Mouse (Mus musculus) layer of hippocampus, adult 9-11 months (tissue): ENCODE results near the gene Taf5l.
A peak's percentile ranks its signal among the peaks of the same experiment; 100 is the strongest.
"Not testable (repeated sequence)": the region's sequence is repeated elsewhere in the genome, so short reads cannot be mapped to it uniquely, and the experiment has no call there.

Source experiments
- DNase-seq: peaks from one replicate; pipeline ENCODE4 v3.0.0; 2022

Gene Taf5l

DNA sequence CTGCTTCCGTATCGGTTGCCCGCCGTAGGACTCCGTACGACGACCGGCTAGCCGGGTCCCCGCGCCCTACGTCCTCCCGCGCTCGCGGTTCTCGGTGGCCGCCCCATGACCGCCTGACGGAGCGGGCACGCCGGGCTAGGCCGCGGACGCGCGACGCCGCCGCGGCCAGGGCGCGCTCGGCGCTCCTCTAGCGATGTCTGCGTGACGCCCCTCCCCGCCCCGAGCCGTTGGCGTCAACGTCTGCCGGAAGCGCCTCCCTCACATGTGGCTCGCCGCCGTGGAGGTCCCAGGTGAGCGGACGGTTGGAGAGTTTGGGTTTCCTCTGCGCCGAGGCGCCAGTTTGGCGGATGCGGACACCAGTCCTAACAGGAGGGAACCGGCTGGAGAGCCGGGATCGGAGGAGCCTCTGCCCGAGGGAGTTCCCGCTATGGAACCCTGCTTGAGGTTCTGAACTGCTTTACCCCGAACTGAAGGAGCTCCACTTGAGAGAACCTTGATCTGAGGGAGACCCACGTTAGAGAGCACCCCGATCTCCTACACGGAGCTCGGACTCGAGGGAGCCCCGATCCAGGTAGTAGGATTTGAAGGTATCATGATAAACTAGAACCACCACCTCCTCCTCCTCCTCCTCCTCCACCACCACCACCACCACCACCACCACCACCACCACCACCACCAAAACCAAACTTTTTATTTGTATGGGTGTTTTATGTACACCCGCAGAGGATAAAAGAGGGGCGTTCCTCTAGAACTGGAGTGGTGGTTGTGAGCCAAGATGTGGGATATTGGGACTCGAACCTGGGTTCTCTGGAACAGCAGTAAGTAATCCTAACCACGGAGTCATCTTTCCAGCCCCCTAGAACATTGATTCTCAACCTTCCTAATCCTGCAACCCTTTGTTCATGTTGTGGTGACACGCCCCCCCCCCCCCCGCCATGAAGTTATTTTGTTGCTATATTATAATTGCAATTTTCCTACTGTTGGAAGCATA lies at the start of gene Taf5l, which contains the start of gene Urb2:
Gene Taf5l (minus strand): TSS at position 161 of the 991 bp plus-strand sequence.
Gene Urb2 (plus strand): TSS at position 272 of the 991 bp plus-strand sequence.
- peak; percentile 89 for DNase-seq

DNA sequence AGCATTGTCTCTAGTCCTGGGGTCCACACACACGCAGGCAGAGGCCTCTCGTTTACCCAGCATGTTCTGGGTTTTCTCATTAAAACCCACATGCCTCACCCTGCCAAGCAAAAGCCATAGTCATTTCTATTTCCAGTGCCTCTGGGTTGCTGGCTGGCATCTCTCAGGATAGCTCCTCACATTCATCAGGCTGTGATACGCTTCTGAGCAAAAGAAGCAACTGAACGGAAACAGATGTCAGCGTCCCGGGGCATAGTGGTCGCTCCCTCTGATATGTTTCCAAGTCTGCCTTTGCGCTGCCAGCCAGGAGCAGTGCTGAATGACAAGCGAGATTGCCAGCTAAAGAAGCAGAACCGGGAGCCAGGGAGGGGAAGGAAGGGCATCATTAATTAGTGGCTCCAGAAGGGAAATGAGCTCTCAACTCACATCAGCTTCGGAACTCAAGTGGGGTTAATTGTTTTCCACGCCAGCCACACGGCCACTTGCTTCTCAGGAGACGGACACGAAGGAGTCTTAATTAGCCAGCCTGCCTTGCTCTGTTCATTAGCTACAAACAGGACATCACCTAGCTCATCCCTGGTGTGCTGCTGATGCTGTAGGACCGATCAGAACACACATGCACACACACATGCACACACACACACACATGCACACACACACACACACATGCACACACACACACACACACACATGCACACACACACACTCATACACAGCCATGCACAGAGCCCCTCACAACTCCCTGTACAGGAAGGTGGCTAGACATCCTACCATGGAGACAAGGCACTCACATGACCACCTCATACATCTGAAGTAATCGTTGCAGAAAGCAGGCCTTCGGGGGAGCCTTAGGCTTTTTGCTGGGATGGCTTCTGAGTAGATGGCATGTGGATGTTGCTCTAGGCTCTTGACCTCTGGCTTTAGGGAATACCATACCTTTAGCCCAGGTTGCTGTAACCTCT lies 49.4 kb upstream of the Taf5l start:
- DNase-seq: peak; percentile 19

DNA sequence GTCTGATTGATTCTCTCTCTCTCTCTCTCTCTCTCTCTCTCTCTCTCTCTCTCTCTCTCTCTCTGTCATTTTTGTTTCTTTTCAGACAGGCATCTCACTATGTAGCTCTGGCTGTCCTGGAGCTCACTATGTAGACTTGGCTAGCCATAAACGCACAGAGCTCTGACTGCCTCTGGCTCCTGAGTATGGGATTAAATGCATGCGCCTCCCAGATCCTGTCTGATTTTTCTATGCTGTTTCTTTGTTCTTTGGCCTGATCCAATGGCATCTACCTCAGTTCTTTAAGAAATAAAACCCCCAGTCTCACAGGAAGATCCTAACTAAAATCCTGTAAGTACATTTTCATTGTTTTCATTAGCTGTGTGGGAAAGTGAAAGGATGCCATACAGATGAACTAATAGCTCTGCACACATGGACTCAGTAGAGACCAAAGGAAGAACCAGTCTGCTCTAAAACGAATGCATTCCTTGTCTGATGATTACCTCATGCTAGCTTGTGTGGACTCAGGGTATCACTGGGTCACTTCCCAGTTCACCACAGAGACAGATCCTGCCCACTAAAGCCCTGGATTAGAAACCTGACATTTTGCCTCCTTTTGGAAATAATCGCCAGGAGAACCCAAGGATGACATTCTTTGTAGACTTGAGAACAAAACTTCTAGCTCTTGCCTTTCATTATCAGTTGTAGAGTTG lies 46.0 kb upstream of the Taf5l start:
- DNase-seq: no peak

DNA sequence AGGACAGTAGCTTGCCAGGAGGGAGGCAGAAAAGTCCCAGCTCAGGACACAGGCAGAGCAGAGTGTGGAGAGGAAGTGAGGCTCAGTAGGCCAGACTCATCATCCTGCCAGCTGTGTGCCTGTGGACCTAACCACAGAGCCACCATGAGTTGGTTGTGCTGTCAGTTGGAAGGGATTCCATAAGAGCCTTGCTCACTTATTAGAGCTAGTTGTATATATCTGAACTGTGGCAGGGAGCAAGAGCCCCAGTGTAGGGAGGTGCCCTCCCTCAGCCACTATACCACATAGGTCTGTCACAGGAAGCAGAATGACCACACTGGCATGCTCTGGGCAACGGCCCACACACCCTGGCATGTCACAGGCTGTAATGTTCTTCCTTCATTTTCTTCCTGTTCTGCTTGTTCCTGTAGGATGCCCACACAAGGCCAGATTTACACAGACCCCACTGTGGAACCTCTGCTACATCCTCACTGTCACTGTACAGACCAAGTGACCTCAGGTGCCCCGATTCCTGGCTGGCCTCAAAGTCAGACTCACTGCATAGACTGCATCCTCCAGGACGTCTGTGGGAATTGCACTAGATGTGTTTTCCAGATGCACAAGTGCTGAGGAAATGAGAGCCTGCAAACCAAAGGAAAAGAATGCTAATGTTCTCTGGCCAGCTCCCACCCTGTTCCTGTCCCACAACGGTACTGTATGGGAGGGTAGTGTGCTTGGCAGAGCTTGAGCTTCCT lies 45.3 kb upstream of the Taf5l start:
- no peak for DNase-seq

DNA sequence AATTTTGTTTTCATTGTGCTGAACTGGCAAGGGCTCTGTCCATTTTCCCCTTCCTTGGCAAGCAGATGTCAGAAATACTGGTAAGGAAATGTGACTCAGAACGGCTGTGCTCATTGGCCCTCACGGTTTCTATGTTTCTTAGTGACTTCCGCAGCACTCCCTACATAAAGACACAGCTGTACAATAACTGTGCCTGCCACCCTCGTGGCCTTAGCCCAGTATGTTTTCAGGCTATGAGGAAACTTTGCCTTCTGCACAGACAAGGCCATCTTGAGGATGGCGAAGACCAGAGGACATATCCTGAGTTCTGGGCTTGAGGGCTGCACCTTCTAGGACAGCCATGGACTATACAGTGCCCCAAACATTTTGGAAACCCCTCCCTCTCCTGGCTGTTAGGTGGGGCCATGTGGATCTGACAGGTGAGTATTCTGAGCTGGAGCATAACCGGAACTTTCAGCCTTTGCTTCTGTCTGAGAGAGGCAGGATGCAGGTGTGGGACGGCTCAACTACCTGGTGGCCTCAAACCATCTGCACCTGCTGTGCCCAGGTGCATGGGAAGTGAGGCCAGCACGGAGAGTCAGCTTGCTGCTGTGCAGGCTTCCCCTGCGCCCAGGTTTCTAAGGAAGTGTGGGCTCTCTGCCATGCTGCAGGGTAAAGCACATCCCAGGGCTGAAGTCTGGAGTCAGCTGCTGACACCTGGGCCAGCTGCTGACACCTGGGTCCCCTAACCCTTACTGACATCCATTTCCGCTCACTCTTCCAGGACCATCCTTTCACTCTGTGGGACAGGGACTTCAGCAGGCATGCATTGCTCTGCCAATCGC lies 35.8 kb upstream of the Taf5l start:
- DNase-seq: no peak

DNA sequence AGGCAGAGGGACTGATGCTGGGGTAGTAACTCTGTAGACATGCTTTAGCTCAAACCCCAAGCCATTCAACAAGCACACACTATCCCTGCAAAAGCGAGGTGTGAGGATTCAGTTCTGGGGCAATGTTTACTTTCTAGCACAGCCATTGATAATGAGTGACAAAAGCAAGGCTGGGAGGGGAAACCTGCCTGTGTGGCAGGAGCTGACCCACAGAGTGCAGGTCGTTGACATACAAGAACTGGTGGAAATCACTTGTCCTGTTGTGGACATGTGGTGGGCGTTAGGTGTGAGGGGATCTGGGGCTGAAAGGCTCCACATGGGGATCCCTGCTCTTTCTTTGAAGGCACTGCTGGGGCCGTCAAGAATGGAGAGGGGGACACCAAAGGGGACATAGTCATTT lies 31.4 kb upstream of the Taf5l start:
- no peak for DNase-seq

DNA sequence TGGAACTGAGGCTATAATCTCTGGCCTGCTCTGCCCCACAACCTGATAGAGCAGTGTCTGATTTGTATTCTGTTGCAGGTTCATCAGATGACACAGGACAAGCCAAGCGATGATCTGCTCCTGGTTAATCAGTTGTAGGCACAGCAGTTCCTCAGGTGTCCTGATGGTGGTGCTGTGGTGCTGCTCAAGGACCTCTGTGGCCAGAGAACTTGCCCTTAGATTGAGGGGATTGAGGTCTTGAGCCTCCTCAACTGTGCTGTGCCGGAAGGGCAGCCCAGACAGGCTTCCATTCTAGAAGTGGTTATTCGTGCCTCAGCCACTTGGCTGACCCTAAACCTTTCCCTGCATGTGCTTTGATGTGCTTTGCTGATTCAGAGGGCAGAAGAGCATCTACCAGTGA lies 30.9 kb upstream of the Taf5l start:
- DNase-seq: peak; percentile 32

DNA sequence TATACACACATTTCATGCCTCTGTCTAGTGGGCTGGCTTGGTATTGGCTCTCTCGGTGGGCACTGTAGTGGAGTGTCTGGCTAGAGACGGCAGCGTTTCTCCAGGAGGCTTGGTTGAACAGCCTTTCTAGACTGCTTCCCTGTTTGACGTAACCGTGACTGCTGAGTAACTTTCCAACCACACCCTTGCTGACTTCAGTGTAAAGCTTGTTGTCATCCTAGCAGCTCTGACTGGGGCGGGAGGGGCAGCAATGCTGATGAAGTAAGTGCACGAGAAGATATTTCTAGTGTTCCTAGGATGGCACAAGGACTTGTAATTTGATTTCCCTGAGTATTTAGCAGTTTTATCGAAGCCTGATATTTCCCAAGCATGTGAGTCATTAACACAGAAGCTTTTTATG lies 24.7 kb upstream of the Taf5l start:
- no peak for DNase-seq

DNA sequence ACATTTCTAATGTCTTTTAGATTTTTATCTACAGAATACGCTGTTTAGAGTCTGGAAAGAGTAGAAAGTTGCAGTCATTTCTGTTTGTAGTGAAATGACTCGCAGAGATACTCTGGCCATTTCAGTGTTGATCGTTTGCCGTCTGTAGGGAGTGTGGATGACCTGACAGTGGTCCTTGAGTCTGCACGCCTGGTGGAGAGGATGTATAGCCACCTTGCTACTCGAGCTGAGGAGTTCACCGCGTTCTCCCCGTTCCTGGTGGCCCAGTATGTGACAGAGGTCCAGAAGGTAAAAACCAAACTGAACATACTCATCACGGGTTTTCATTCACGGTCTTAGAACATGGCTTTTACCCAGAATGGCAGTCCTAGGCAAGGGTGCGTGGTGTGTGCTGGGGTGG lies 23.7 kb upstream of the Taf5l start:
- no peak for DNase-seq

DNA sequence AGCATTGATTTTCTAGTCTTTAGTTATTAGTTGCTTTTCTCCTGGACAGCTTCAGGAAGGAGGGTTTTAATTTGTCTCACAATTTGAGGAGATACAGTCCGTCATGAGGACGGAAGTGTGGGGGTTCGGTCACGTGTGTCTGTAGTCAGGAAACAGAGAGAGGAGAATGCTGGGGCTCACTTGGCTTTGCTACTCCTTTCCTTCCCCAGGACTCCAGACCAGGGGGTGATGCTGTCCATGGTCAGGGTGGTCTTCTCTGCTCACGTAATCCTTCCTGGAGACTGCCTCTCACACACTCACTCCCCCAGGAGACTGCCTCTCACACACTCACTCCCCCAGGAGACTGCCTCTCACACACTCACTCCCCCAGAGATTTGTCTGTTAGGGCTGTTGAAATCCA lies 23.2 kb upstream of the Taf5l start:
- DNase-seq: no peak

DNA sequence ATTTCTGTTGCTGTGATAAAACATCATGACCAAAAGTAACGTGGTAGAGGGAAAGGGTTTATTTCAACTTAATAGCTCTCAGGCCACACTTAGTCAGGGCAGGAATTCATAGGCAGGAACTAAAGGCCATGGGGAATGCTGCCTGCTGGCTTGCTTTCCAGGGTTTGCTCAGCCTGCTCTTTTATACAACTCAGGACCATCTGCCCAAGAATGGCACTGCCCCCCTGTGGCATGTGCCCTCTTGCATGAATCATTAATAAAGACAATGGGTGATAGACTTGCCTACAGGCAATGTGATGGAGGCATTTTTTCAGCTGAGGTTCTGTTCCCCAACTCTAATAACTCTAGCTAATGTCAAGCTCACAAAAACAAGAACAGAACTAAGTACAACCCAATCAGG lies 21.0 kb upstream of the Taf5l start:
- DNase-seq: no peak

DNA sequence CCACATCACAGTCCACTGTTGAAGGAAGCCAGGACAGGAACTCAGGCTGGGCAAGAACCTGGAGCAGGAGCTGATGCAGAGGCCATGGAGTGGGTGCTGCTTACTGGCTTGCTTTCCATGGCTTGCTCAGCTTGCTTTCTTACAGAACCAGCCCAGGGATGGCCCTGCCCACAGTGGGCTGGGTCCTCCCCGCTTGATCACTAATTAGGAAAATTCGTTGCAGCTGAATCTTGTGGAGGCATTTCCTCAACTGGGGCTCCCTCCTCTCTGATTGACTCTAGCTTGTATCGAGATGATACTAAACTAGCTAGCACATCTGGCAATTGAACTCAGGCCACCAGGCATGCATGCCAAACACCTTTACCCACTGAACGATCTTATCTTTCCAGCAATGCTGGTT lies 18.2 kb upstream of the Taf5l start:
- no peak for DNase-seq

DNA sequence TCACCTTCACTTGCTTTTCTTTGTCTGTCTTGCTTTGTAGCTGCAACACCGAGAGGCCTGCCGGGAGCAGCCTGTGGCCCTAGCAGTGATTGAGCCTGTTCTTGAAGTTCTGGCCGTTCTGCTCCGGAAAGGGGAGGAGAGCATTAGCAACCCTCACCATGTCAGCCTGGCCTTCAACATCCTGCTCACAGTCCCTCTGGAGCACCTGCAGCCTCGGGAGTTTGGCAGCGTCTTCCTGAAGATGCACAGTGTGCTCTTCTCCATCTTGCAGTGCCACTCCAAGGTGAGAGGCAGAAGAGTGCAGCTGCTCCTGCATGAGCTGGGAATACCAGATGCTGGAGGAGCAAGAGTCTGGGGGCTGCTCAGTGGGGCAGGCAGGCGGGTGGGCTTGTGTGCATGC lies 16.9 kb upstream of the Taf5l start:
- no peak for DNase-seq

DNA sequence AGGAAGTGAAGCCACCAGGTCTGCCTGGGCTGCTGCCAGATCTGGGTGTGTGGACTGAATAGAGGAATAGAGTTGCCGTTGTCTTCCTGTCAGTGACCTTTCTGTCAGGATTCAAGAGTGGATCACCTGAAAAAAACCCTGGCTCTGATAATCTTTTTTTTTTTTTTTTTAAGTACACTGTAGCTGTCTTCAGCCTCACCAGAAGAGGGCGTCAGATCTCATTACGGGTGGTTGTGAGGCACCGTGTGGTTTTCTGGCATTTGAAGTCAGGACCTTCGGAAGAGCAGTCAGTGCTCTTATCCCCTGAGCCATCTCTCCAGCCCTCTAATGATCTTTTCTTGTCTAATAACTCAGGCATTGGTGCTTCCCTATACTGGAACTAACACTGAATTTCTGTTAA lies 12.2 kb upstream of the Taf5l start:
- no peak for DNase-seq

DNA sequence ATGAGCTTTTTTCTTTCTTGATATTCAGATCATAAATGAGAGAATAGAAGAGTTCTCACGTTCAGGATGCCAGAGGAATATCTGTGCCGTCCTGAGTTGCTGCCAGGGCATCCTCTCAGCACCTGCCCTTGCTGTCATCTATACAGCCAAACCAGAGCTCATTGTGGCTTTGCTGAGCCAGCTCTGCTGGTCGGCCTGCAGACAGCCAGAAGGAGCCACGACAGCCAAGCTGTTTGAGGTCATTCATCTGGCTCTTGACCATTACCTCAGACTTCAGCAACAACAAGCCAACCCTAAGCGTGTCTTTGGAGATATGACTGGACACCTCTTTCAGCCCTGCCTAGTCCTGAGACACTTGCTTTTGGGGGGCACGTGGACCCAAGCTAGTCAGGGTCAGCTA lies 6.6 kb upstream of the Taf5l start:
- DNase-seq: no peak

DNA sequence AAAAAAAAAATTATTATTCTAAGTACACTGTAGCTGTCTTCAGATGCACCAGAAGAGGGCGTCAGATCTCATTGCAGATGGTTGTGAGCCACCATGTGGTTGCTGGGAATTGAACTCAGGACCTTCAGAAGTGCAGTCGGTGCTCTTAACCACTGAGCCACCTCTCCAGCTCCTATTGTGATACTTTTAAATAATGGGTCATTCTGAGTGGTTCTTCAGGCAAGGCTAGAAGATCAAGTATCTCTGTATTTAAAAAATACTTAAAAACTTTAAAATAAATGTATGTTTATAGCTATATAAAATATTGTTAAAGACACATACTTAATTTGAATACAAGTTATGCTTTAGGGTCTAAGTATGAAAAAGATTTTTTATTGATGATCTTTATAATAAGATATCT lies 5.1 kb upstream of the Taf5l start:
- not testable (repeated sequence) for DNase-seq

DNA sequence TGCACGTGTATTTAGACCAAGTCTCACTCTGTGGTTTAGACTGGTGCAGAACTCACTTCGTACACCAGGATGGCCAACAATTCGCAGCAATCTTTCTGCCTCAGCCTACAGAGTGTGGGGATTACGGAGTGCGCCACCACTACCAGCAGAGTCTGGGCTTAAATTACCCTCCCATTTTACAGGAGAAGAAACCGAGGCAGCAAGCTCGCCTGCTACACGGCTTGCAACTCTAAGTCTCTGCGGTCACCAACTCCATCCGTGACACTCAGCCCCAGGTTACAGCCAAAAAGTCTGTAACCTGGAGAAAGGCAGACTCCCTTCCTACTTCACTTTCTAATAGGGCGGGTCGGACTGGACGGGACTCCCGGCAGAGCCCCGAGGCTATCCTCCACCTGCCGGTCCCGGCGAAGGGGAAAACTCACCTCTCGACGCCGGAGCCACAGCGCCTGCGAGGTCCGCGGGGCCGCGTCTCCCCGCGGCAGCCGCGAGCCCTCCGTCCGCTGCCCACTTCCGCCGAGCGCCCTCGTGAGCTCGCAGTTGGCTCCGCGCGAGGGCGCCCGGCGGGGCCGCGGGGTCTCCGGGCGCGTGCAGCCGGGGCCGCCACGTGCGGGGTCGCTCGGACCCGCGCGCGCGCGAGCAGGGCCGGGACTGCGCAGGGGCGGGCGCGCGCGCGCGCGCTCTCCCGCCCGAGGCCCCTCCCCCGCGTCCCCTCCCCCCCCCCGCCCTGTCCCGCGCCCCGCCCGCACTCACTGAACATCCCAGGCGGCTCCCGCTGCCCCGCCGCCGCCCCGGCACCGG lies 559 bp downstream of the Taf5l start:
- DNase-seq: peak; percentile 13

DNA sequence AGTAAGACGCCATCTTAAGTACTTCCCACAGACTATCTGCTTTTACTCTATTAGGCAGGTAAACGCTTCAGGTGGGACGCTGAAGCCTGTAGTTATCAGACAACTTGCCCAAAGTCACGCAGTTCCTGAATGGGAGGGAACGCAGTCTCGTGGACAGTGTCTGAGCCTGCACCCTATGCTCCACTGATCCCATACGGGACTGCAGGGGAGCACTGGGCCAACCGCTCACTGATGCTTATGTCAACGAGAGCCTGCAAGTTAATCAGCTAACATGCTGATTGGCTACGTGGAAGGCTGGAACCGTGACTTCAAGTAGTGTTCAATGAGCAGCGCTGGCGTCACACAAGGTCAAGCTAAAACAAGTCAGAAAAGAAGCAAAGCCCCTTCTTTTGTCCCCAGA lies 1.4 kb downstream of the Taf5l start:
- no peak for DNase-seq

DNA sequence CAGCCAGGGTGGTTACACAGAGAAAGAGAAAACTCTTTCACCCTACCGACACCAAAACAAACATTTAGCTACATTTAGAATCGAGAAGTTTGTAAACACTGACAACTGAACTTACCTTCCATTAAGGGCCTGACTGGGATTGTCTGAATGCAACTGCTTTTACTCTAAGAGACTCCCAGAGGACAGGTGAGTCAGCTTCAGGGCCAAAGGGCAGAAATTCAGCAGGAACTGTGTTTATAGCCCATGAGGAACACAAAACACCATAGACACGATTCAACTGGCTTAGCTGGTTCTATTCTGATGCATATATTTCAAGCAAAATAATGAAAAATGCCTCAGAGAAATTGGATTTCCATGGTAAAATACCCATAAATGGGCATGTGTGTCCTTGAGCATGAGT lies 6.4 kb downstream of the Taf5l start:
- no peak for DNase-seq

DNA sequence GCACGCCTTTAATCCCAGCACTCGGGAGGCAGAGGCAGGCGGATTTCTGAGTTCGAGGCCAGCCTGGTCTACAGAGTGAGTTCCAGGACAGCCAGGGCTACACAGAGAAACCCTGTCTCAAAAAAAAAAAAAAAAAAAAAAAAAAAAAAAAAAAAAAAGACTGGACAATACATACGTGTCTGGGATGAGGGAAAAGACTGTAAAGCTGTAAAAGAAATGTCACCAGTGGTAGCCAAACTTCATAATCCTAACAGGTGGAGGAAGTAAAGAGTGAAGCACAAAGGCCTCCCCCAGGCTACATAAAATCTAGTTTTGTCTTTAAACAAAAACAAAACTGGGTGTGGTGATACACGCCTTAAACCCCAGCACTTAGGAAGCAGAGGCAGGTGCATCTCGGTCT lies 6.9 kb downstream of the Taf5l start:
- DNase-seq: not testable (repeated sequence)
